Mouse (Mus musculus): ENCODE results near the gene Tnfrsf13c.
"Not testable (repeated sequence)": the region's sequence is repeated elsewhere in the genome, so short reads cannot be mapped to it uniquely, and the experiment has no call there.

Gene Tnfrsf13c

GRCm38 (mm10) chr15:82223657-82224601 lies at the start of gene Tnfrsf13c:
TSS of gene Tnfrsf13c (minus strand) at chr15:82224369.
- DNase-seq: peak; percentile 44

- DNase-seq: no peak
Measured at GRCm38 (mm10) chr15:82272295-82272694, 48.1 kb upstream of the Tnfrsf13c start.

GRCm38 (mm10) chr15:82271201-82271600 lies 47.0 kb upstream of the Tnfrsf13c start:
- peak; percentile 92 for DNase-seq

GRCm38 (mm10) chr15:82268783-82269182 lies 44.6 kb upstream of the Tnfrsf13c start:
- DNase-seq: no peak

- peak; percentile 65 for DNase-seq
Measured at GRCm38 (mm10) chr15:82268185-82268584, 44.0 kb upstream of the Tnfrsf13c start.

- DNase-seq: peak; percentile 71
Measured at GRCm38 (mm10) chr15:82266356-82266755, 42.2 kb upstream of the Tnfrsf13c start.

- peak; percentile 84 for DNase-seq
Measured at GRCm38 (mm10) chr15:82259510-82259909, 35.3 kb upstream of the Tnfrsf13c start.

GRCm38 (mm10) chr15:82255944-82256383 lies 31.8 kb upstream of the Tnfrsf13c start:
- DNase-seq: peak; percentile 70

GRCm38 (mm10) chr15:82255248-82255647 lies 31.1 kb upstream of the Tnfrsf13c start:
- DNase-seq: peak; percentile 40

- DNase-seq: no peak
Measured at GRCm38 (mm10) chr15:82252097-82252496, 27.9 kb upstream of the Tnfrsf13c start, which contains the start of gene 1500009C09Rik. TSS of gene 1500009C09Rik (plus strand) at chr15:82252397.

- no peak for DNase-seq
Measured at GRCm38 (mm10) chr15:82251579-82251978, 27.4 kb upstream of the Tnfrsf13c start.

GRCm38 (mm10) chr15:82247131-82247776 lies 23.1 kb upstream of the Tnfrsf13c start:
- DNase-seq: no peak

GRCm38 (mm10) chr15:82244805-82245161 lies 20.6 kb upstream of the Tnfrsf13c start:
- DNase-seq: not testable (repeated sequence)

- peak; percentile 97 for DNase-seq
Measured at GRCm38 (mm10) chr15:82244115-82244804, 20.1 kb upstream of the Tnfrsf13c start, which contains the start of gene Cenpm. TSS of gene Cenpm (minus strand) at chr15:82244748.

- DNase-seq: peak; percentile 33
Measured at GRCm38 (mm10) chr15:82243742-82244114, 19.6 kb upstream of the Tnfrsf13c start.

- DNase-seq: no peak
Measured at GRCm38 (mm10) chr15:82243311-82243710, 19.1 kb upstream of the Tnfrsf13c start.

GRCm38 (mm10) chr15:82236565-82236964 lies 12.4 kb upstream of the Tnfrsf13c start:
- DNase-seq: peak; percentile 78

GRCm38 (mm10) chr15:82235661-82236060 lies 11.5 kb upstream of the Tnfrsf13c start:
- no peak for DNase-seq

- no peak for DNase-seq
Measured at GRCm38 (mm10) chr15:82232651-82233050, 8.5 kb upstream of the Tnfrsf13c start.

- no peak for DNase-seq
Measured at GRCm38 (mm10) chr15:82231591-82232378, 7.6 kb upstream of the Tnfrsf13c start.

- DNase-seq: no peak
Measured at GRCm38 (mm10) chr15:82231100-82231499, 6.9 kb upstream of the Tnfrsf13c start.

- no peak for DNase-seq
Measured at GRCm38 (mm10) chr15:82230098-82230611, 6.0 kb upstream of the Tnfrsf13c start.

Data from embryo, embryonic 11 days (tissue).